Mouse (Mus musculus): Measurements from ENCODE around the gene Bivm.

Bivm gene

DNA sequence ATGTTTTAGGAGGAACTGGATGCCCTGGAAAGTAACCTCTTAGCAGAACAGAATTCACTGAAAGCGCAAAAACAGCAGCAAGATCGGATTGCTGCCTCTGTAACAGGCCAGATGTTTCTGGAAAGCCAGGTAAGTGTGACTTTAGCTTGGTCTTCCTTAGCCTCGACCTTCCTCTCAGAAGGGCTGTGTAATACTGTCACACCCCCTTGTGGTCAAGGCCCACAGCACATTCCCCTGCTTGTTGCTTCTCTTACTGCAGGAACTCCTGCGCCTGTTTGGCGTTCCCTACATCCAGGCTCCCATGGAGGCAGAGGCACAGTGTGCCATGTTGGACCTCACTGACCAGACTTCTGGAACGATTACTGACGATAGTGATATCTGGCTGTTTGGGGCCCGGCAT lies 55.1 kb downstream of the Bivm start:
- in situ Hi-C loops (cut with MboI, MseI), result no loop called here

- in situ Hi-C loops (cut with MboI, MseI), result no loop called here
Measured at GRCm38 (mm10) chr1:44178086-44178485, 59.3 kb downstream of the Bivm start.

- in situ Hi-C loops (cut with MboI, MseI), result no loop called here
Measured at GRCm38 (mm10) chr1:44186396-44186795, 67.6 kb downstream of the Bivm start.
